Mouse (Mus musculus): ENCODE measurements at regions not wholly inside any gene's neighbourhood (a gene's known extent, or its start where the extent isn't known, plus 50 kb on each side); places are given as distances from the start of the nearest gene placed in this dataset.

DNA sequence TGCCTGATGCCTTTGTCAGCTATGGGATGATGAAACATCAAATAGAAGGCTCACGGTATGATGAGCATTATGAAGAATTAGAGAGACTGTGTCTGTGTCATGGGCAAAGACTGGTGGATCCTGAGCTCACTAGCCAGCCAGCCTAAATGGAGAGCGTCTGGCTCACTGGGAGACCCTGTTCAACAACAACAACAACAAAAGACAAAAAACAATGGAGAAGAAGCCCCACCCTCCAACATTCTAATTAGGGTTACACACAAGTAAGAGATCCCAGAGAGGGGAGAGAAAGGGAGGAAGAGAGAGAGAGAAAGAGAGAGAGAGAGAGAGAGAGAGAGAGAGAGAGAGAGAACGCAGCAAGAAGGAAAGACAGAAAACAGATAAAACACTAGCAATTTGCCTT is 79.6 kb upstream of the Cntn1 start:
- Histone ChIP-seq H3K36me3 (replicated peaks in 1 of 2; ENCODE audit: control insufficient read depth in 1 of 2, insufficient read depth in 1 of 2, low read length in 1 of 2) (no peaks in the 10 kb centered on the region), H3K27ac (ENCODE audit: insufficient read depth, low read depth) (no peak overlapping the region), H3K4me3 (replicated peaks in 1 of 3; ENCODE audit: low read depth in 2 of 3, low read length in 2 of 3, poor library complexity in 1 of 3) (no peak overlapping the region), H3K9me3 (replicated peaks; ENCODE audit: low read length) (peaks cover 62% of the 10 kb centered on the region), H3K4me2 (ENCODE audit: insufficient read depth, low read depth, poor library complexity, severe bottlenecking) (no peak overlapping the region), H3K79me2 (replicated peaks; ENCODE audit: control insufficient read depth, extremely low read depth, insufficient read depth, poor library complexity, severe bottlenecking) (no peaks in the 10 kb centered on the region), H3K9ac (ENCODE audit: insufficient read depth, low read depth) (no peak overlapping the region), H3K4me1 (ENCODE audit: control insufficient read depth in 1 of 2, insufficient read depth in 2 of 2) (no peaks in the 10 kb centered on the region), H3K27me3 (replicated peaks) (no peaks in the 10 kb centered on the region)
- DNase-seq (ENCODE audit: extremely low read depth), result no peak
- TF ChIP-seq GABPA (IDR thresholded peaks at IDR 0.05; ENCODE audit: insufficient replicate concordance, low read depth, low read length) (no peak), USF2 (conservative IDR thresholded peaks at IDR 0.05; ENCODE audit: low read depth, low read length) (no peak), ZMIZ1 (IDR thresholded peaks at IDR 0.05; ENCODE audit: low read depth, low read length) (no peak), JUN (IDR thresholded peaks at IDR 0.05; ENCODE audit: insufficient read depth, low read depth, low read length) (no peak), MXI1 (IDR thresholded peaks at IDR 0.05; ENCODE audit: low read depth, low read length) (no peak), MYC (IDR thresholded peaks at IDR 0.05; ENCODE audit: low read depth, low read length) (no peak), MEF2A (IDR thresholded peaks at IDR 0.05; ENCODE audit: borderline replicate concordance, low read depth, low read length) (no peak), ZC3H11A (IDR thresholded peaks at IDR 0.05; ENCODE audit: low read depth, low read length) (no peak), KAT2A (IDR thresholded peaks at IDR 0.05; ENCODE audit: insufficient replicate concordance, low read length) (no peak), MAX (IDR thresholded peaks at IDR 0.05; ENCODE audit: low read length) (no peak), TBP (conservative IDR thresholded peaks at IDR 0.05; ENCODE audit: low read depth, low read length) (no peak), E2F4 (IDR thresholded peaks at IDR 0.05; ENCODE audit: insufficient replicate concordance, low read depth, low read length) (no peak)
- dilution Hi-C loops (cut with MboI; ENCODE audit: extremely low pct_ligation_motif_present, extremely low pct_unique_long_range_greater_than_20kb, low sequenced_read_pairs), result no loop called here
- in situ Hi-C loops (cut with MboI; ENCODE audit: low pct_ligation_motif_present, low pct_unique_long_range_greater_than_20kb, low sequenced_read_pairs), result no loop called here

GRCm38 (mm10) chr15:91971846-91972245 is 79.1 kb upstream of the Cntn1 start:
- Histone ChIP-seq H3K9me3 (replicated peaks; ENCODE audit: low read length) (peaks cover 65% of the 10 kb centered on the region), H3K4me1 (ENCODE audit: control insufficient read depth in 1 of 2, insufficient read depth in 2 of 2) (no peaks in the 10 kb centered on the region), H3K27ac (ENCODE audit: insufficient read depth, low read depth) (no peak overlapping the region), H3K36me3 (replicated peaks in 1 of 2; ENCODE audit: control insufficient read depth in 1 of 2, insufficient read depth in 1 of 2, low read length in 1 of 2) (no peaks in the 10 kb centered on the region), H3K79me2 (replicated peaks; ENCODE audit: control insufficient read depth, extremely low read depth, insufficient read depth, poor library complexity, severe bottlenecking) (no peaks in the 10 kb centered on the region), H3K4me3 (replicated peaks in 1 of 3; ENCODE audit: low read depth in 2 of 3, low read length in 2 of 3, poor library complexity in 1 of 3) (no peak overlapping the region), H3K27me3 (replicated peaks) (no peaks in the 10 kb centered on the region), H3K4me2 (ENCODE audit: insufficient read depth, low read depth, poor library complexity, severe bottlenecking) (no peak overlapping the region), H3K9ac (ENCODE audit: insufficient read depth, low read depth) (no peak overlapping the region)
- dilution Hi-C loops (cut with MboI; ENCODE audit: extremely low pct_ligation_motif_present, extremely low pct_unique_long_range_greater_than_20kb, low sequenced_read_pairs) (no loop called here), in situ Hi-C loops (cut with MboI; ENCODE audit: low pct_ligation_motif_present, low pct_unique_long_range_greater_than_20kb, low sequenced_read_pairs) (no loop called here)
- TF ChIP-seq HCFC1 (IDR thresholded peaks at IDR 0.05; ENCODE audit: low read depth, low read length) (no peak), MAX (IDR thresholded peaks at IDR 0.05; ENCODE audit: low read length) (no peak), BHLHE40 (IDR thresholded peaks at IDR 0.05; ENCODE audit: low read depth, low read length) (no peak)
- DNase-seq (ENCODE audit: extremely low read depth), result no peak

DNA sequence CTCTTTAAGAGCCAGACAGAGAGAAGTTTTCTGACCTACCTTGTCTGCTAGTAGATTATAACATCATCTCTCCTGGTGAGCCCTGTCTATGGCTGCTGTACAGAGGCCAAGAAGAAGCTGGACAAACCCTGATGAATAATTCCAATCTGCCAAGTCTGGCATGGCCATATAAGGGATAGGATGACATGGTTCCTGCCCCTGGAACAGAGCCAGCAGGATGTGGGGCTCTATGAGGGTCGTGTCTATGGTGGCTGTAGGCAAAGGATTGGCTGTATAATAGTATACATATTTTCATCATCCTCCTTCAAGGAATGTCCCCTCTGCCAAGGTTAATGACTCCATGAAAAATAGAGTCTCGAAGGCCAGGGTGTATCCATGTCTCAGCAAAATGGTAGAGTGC is 75.4 kb upstream of the Cntn1 start:
- TF ChIP-seq GABPA (IDR thresholded peaks at IDR 0.05; ENCODE audit: insufficient replicate concordance, low read depth, low read length) (no peak), E2F4 (IDR thresholded peaks at IDR 0.05; ENCODE audit: insufficient replicate concordance, low read depth, low read length) (no peak), NELFE (IDR thresholded peaks at IDR 0.05; ENCODE audit: low read depth, low read length) (no peak), PAX5 (IDR thresholded peaks at IDR 0.05; ENCODE audit: low read length) (no peak), JUND (conservative IDR thresholded peaks at IDR 0.05; ENCODE audit: low read depth, low read length) (no peak), MAFK (IDR thresholded peaks at IDR 0.05; ENCODE audit: insufficient replicate concordance, low read length) (no peak), ELF1 (IDR thresholded peaks at IDR 0.05; ENCODE audit: low read depth, low read length) (no peak), KAT2A (IDR thresholded peaks at IDR 0.05; ENCODE audit: insufficient replicate concordance, low read length) (no peak), BHLHE40 (IDR thresholded peaks at IDR 0.05; ENCODE audit: low read depth, low read length) (no peak), ZC3H11A (IDR thresholded peaks at IDR 0.05; ENCODE audit: low read depth, low read length) (no peak), HCFC1 (IDR thresholded peaks at IDR 0.05; ENCODE audit: low read depth, low read length) (no peak), ETS1 (conservative IDR thresholded peaks at IDR 0.05; ENCODE audit: low read depth, low read length) (no peak), NRF1 (IDR thresholded peaks at IDR 0.05; ENCODE audit: low read depth, low read length) (no peak), EP300 (IDR thresholded peaks at IDR 0.05; ENCODE audit: low read length) (no peak), CHD2 (IDR thresholded peaks at IDR 0.05; ENCODE audit: low read length) (no peak), CTCF (conservative IDR thresholded peaks at IDR 0.05 in 1 of 2, IDR thresholded peaks at IDR 0.05 in 1 of 2; ENCODE audit: low read depth in 2 of 2, low read length in 2 of 2) (no peak), USF1 (IDR thresholded peaks at IDR 0.05; ENCODE audit: low read depth, low read length) (no peak)
- DNase-seq (ENCODE audit: extremely low read depth), result no peak
- no peaks in the 10 kb centered on the region for H3K27me3 ChIP-seq (replicated peaks)
- no peaks in the 10 kb centered on the region for H3K4me1 ChIP-seq (ENCODE audit: control insufficient read depth in 1 of 2, insufficient read depth in 2 of 2)
- dilution Hi-C loops (cut with MboI; ENCODE audit: extremely low pct_ligation_motif_present, extremely low pct_unique_long_range_greater_than_20kb, low sequenced_read_pairs) (no loop called here), in situ Hi-C loops (cut with MboI; ENCODE audit: low pct_ligation_motif_present, low pct_unique_long_range_greater_than_20kb, low sequenced_read_pairs) (no loop called here)
- no peak overlapping the region for H3K27ac ChIP-seq (ENCODE audit: insufficient read depth, low read depth)
- no peaks in the 10 kb centered on the region for H3K36me3 ChIP-seq (replicated peaks in 1 of 2; ENCODE audit: control insufficient read depth in 1 of 2, insufficient read depth in 1 of 2, low read length in 1 of 2)
- no peaks in the 10 kb centered on the region for H3K79me2 ChIP-seq (replicated peaks; ENCODE audit: control insufficient read depth, extremely low read depth, insufficient read depth, poor library complexity, severe bottlenecking)
- H3K4me2 ChIP-seq (ENCODE audit: insufficient read depth, low read depth, poor library complexity, severe bottlenecking), result no peak overlapping the region
- H3K9me3 ChIP-seq (replicated peaks; ENCODE audit: low read length), result peaks cover 54% of the 10 kb centered on the region
- H3K4me3 ChIP-seq (replicated peaks in 1 of 3; ENCODE audit: low read depth in 2 of 3, low read length in 2 of 3, poor library complexity in 1 of 3), result no peak overlapping the region
- H3K9ac ChIP-seq (ENCODE audit: insufficient read depth, low read depth), result no peak overlapping the region

All from CH12.LX (cell line).